Mouse (Mus musculus): ENCODE measurements around the gene Pcsk2.

GRCm38 (mm10) chr2:143838698-143839097, 292.7 kb downstream of the Pcsk2 start:
- peak; percentile 49 for TF ChIP-seq CTCF (IDR thresholded peaks at IDR 0.05)
- no peak for TF ChIP-seq POLR2A (IDR thresholded peaks at IDR 0.05; ENCODE audit: insufficient read depth, low read depth, low read length)
- no peak for TF ChIP-seq EP300 (IDR thresholded peaks at IDR 0.05; ENCODE audit: insufficient read depth, low read depth, low read length)
